Mouse (Mus musculus): ENCODE data around the gene Ntrk2. TPM values are rescaled to one million over a fixed set of nuclear protein-coding genes. Genes with fewer than 3 reads are reported as not detected.

Gene Ntrk2
- polyA plus RNA-seq, 1 experiment, result 204 TPM

DNA sequence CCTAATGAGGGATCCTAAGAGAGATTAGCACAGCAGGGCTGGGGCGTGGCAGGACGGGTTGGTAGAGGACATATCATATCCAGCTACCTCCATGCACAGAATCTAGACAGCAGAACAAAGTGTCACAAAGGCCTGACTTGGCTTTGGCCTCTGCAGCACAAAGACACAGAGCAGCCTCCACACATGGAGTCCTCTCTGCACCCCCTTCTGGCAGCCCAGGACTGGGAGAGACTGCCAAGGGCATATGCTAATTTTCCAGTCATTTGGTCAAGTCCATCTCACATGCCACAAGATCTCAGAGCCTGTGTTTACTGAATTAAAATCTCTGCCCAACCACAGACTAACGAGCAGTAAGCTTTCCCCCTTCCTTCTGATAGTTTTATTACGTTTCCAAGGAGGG lies 132.1 kb downstream of the Ntrk2 start:
- no peak overlapping the region for H3K4me3 ChIP-seq (ENCODE audit: insufficient read depth, low read depth, low read length)
- no peak overlapping the region for H3K27ac ChIP-seq (ENCODE audit: insufficient read depth, low read depth, low read length)
- 47% methylated on average over 4 of the region's 4 CpGs for WGBS
- peaks cover 22% of the 10 kb centered on the region for H3K4me1 ChIP-seq (ENCODE audit: control insufficient read depth, insufficient read depth, low read length)
- TF ChIP-seq CTCF (IDR thresholded peaks at IDR 0.05; ENCODE audit: insufficient read depth, low read depth, low read length) (no peak), POLR2A (IDR thresholded peaks at IDR 0.05; ENCODE audit: insufficient read depth, low read depth, low read length) (no peak)

DNA sequence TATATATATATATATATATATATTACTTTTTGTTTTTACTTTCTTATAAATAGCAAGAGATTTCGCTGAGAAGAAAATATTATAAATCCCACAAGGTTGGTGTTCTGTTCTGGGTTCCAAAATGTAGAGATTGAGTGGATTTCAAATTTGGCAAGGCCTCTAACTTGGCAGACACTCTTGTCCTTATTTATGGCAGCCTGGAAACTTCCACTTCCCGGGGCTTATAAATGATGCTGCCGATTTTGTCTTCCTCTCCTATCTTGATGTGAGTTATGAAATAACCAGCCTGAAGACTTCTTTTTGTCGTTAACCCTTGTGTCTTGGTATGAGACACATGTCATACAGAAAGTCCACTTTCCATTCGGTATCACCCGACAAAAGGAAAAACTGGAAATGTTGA lies 133.8 kb downstream of the Ntrk2 start:
- peaks cover 14% of the 10 kb centered on the region for H3K4me1 ChIP-seq (ENCODE audit: control insufficient read depth, insufficient read depth, low read length)
- TF ChIP-seq CTCF (IDR thresholded peaks at IDR 0.05; ENCODE audit: insufficient read depth, low read depth, low read length), result no peak
- TF ChIP-seq POLR2A (IDR thresholded peaks at IDR 0.05; ENCODE audit: insufficient read depth, low read depth, low read length), result no peak
- no peak overlapping the region for H3K4me3 ChIP-seq (ENCODE audit: insufficient read depth, low read depth, low read length)
- WGBS, result 83% methylated on average over 6 of the region's 6 CpGs
- H3K27ac ChIP-seq (ENCODE audit: insufficient read depth, low read depth, low read length), result no peak overlapping the region

DNA sequence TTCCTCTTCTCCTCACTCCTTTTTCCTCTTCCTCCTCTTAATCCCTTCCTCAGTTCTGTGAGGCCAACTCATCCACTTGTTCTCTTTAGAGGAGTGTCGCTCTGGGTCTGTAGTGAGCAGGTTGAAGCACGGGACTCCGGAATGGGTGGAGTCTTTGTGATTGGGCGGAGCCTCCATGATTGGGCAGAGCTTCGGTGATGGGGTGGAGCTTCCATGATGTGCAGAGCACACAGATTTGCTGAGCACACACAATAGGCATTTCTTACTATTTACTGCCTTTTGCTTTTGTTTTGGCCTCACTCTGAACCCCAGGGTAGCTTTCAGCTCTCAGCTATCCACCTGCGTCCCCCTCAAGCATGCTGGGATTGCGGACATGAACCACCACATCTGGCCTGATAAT lies 134.4 kb downstream of the Ntrk2 start:
- peaks cover 9% of the 10 kb centered on the region for H3K4me1 ChIP-seq (ENCODE audit: control insufficient read depth, insufficient read depth, low read length)
- H3K27ac ChIP-seq (ENCODE audit: insufficient read depth, low read depth, low read length), result no peak overlapping the region
- 66% methylated on average over 7 of the region's 7 CpGs for WGBS

DNA sequence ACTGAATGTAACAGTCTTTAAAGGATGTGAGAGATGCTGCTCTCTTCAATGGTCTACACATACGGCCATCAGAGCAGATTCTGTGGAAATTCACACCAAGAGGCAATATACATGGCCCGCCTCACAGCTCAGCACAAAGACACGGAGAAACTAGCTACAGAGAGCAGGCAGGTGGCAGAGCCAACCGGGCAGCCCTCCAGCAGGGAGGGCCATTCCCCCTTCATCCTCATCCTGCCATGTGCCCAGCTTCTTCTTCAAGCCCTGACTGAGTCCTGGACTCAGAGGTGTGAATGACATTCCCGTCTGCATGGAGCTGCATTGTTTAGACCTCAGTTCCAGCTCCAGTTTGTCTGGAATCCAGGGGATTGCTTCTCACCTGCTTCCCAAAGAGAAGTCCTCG lies 139.4 kb downstream of the Ntrk2 start:
- no peak for TF ChIP-seq CTCF (IDR thresholded peaks at IDR 0.05; ENCODE audit: insufficient read depth, low read depth, low read length)
- no peak for TF ChIP-seq POLR2A (IDR thresholded peaks at IDR 0.05; ENCODE audit: insufficient read depth, low read depth, low read length)
- no peak overlapping the region for H3K27ac ChIP-seq (ENCODE audit: insufficient read depth, low read depth, low read length)

More for the DNA sequence above, 134.4 kb downstream of the Ntrk2 start:
- TF ChIP-seq POLR2A (IDR thresholded peaks at IDR 0.05; ENCODE audit: insufficient read depth, low read depth, low read length), result no peak
- H3K4me3 ChIP-seq (ENCODE audit: insufficient read depth, low read depth, low read length), result no peak overlapping the region

DNA sequence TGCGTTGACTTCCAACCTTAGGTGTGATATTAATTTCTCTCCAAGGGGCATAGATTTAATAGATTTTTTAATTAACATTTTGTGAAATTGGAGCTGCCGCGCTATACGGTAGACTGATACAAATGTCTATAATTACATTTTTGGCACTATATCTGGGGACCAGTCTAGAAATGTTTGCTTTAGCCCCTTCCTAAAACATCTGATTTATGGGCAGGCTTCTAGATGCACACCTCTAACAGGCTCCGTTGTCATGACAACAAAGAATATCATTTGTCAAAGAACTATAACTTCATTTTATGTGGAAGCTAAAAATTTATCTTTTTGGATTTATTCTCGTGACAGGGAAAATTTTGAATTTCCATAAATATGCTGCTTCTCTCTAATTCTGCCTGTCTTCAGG lies 140.2 kb downstream of the Ntrk2 start:
- H3K4me3 ChIP-seq (ENCODE audit: insufficient read depth, low read depth, low read length), result no peak overlapping the region
- H3K4me1 ChIP-seq (ENCODE audit: control insufficient read depth, insufficient read depth, low read length), result peaks cover 5% of the 10 kb centered on the region; the same call in 1 of the 2 replicates
- WGBS, result 80% methylated on average over 6 of the region's 6 CpGs
- TF ChIP-seq CTCF (IDR thresholded peaks at IDR 0.05; ENCODE audit: insufficient read depth, low read depth, low read length) (no peak), POLR2A (IDR thresholded peaks at IDR 0.05; ENCODE audit: insufficient read depth, low read depth, low read length) (no peak)
- H3K27ac ChIP-seq (ENCODE audit: insufficient read depth, low read depth, low read length), result no peak overlapping the region

More for the DNA sequence above, 139.4 kb downstream of the Ntrk2 start:
- peaks cover 5% of the 10 kb centered on the region; the same call in 1 of the 2 replicates for H3K4me1 ChIP-seq (ENCODE audit: control insufficient read depth, insufficient read depth, low read length)
- no peak overlapping the region for H3K4me3 ChIP-seq (ENCODE audit: insufficient read depth, low read depth, low read length)
- 66% methylated on average over 6 of the region's 6 CpGs for WGBS

DNA sequence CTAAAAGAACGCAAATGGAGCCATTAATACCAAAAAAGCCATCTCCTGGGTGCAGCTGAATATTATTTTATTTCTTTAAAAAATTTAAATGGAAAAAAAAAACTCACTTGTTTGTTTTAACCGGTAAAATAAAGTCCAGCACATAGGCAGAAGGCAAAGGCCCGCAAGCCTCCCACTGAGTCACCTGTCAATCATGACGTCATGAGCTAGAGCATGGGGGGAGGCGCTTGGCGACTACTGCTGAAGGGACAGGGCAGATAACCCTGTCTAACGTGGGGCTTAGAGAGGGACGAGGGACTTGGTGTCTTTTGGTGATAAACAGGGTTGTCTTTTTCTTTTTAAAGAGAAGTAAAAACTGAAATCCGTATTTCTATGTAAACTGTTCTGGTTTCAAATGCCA lies 140.7 kb downstream of the Ntrk2 start:
- Histone ChIP-seq H3K4me3 (ENCODE audit: insufficient read depth, low read depth, low read length) (no peak overlapping the region), H3K4me1 (ENCODE audit: control insufficient read depth, insufficient read depth, low read length) (peaks cover 5% of the 10 kb centered on the region; the same call in 1 of the 2 replicates), H3K27ac (ENCODE audit: insufficient read depth, low read depth, low read length) (no peak overlapping the region)
- WGBS, result 62% methylated on average over 9 of the region's 9 CpGs
- no peak for TF ChIP-seq CTCF (IDR thresholded peaks at IDR 0.05; ENCODE audit: insufficient read depth, low read depth, low read length)
- no peak for TF ChIP-seq POLR2A (IDR thresholded peaks at IDR 0.05; ENCODE audit: insufficient read depth, low read depth, low read length)

DNA sequence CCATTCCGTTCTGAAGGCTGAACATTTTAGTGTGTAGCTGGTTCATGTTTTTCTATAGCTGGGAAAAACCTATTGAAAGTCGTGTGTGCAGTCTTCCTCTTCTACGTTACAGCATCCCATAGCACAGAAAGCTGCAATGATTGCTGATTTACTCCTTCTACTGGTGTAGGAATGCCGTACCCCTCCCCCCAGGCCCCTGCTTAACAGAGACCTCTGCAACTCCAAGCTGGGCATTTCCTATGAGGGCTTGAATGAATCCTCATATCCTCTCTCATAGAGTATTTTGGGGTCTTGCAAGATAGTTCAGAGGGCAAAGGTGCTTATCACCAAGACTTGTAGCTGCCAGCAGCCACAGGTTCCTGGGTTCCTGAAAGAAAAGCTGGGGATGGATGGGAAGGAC lies 148.0 kb downstream of the Ntrk2 start:
- Histone ChIP-seq H3K27ac (ENCODE audit: insufficient read depth, low read depth, low read length) (no peak overlapping the region), H3K4me3 (ENCODE audit: insufficient read depth, low read depth, low read length) (no peak overlapping the region), H3K4me1 (ENCODE audit: control insufficient read depth, insufficient read depth, low read length) (peaks cover 5% of the 10 kb centered on the region; the same call in 1 of the 2 replicates)
- WGBS, result 55% methylated on average over 4 of the region's 4 CpGs
- TF ChIP-seq CTCF (IDR thresholded peaks at IDR 0.05; ENCODE audit: insufficient read depth, low read depth, low read length) (no peak), POLR2A (IDR thresholded peaks at IDR 0.05; ENCODE audit: insufficient read depth, low read depth, low read length) (no peak)

DNA sequence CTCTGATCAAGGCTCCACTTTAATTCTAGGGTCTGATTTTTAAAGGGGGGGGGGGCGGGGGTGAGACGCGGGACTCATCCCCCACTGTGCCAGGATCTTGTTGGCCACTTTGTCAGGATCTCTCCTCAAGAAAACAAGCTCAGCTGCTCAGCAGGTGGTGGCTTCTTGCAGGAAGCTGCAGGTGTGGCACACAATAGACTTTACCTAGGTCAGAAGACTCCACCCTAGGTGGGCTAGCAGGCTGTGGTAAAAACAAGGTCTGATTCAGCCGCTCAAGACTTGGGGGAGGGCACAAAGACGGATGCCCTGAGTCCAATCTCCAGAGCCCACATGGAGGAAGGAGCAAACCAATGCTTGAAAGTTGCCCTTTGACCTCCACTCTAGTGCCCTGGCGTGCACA lies 148.4 kb downstream of the Ntrk2 start:
- 50% methylated on average over 6 of the region's 6 CpGs for WGBS

DNA sequence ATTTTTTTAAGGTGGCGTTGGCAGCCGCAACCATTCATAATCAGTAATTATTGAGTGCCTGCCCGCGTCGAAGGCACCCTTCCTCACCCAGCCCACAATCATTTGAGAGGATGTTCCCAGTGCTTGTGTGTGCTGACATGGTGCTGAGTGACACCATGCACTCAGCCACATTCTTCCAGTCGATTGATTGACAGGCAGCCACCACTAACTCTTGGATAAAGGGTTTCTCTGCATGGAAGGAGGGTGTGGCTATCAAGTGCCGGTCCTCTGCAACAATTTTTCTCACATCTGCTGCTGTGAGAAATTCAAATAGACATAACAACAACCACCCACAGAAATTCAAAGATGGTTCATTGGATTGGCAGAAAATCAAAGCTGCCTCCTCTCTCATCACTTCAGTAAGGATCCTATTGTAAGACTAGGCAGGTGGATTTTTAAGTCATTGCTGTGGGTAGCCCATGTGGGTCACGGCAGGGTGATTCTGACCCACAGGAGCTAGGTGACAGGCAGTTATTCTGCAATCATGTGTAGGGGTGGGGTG lies 148.9 kb downstream of the Ntrk2 start:
- TF ChIP-seq POLR2A (IDR thresholded peaks at IDR 0.05; ENCODE audit: insufficient read depth, low read depth, low read length) (no peak), CTCF (IDR thresholded peaks at IDR 0.05; ENCODE audit: insufficient read depth, low read depth, low read length) (no peak)
- WGBS, result 54% methylated on average over 8 of the region's 8 CpGs
- peaks cover 5% of the 10 kb centered on the region; the same call in 1 of the 2 replicates for H3K4me1 ChIP-seq (ENCODE audit: control insufficient read depth, insufficient read depth, low read length)
- no peak overlapping the region for H3K4me3 ChIP-seq (ENCODE audit: insufficient read depth, low read depth, low read length)
- no peak overlapping the region for H3K27ac ChIP-seq (ENCODE audit: insufficient read depth, low read depth, low read length)

More for the DNA sequence above, 148.4 kb downstream of the Ntrk2 start:
- peaks cover 5% of the 10 kb centered on the region; the same call in 1 of the 2 replicates for H3K4me1 ChIP-seq (ENCODE audit: control insufficient read depth, insufficient read depth, low read length)
- TF ChIP-seq POLR2A (IDR thresholded peaks at IDR 0.05; ENCODE audit: insufficient read depth, low read depth, low read length), result no peak
- TF ChIP-seq CTCF (IDR thresholded peaks at IDR 0.05; ENCODE audit: insufficient read depth, low read depth, low read length), result no peak
- H3K27ac ChIP-seq (ENCODE audit: insufficient read depth, low read depth, low read length), result no peak overlapping the region
- no peak overlapping the region for H3K4me3 ChIP-seq (ENCODE audit: insufficient read depth, low read depth, low read length)

Measured in olfactory bulb, adult 2 months (tissue).